Mouse (Mus musculus): Measurements from ENCODE around the gene Zc2hc1c.
"Not testable (repeated sequence)": the region's sequence is repeated elsewhere in the genome, so short reads cannot be mapped to it uniquely, and the experiment has no call there.

The Zc2hc1c gene

DNA sequence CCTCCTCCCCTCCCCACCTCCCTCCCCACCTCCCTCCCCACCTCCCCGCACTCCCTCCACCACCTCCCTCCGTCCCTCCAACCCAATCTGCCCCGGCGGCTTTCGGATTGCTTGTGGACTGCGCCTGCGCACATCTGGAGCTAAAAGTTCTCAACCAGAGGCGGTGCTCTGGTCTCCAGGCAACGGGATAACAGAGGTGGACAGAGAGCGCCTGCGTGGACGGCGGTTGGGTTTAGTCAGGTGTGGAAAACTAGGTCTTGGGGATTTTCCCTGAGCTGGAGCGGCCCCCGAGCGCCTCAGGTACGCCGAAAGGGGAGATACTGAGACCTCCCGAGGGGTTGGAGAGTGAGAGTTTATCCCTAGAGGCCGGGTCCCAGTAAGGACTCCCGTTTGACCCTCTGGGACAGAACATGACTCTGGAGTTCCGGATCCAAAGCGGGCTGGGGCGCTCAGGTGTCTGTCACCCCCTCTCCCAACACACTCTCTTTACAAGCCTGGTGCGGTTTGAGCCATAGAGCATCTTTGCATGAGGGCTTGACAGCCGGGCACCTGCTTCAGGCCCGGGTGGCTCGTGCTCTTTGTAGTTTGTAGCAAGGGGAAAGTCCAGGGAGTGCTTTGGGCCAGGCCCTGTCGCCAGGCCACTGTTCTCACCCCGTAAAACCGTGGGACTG, at the start of gene Zc2hc1c:
TSS of gene Zc2hc1c (plus strand) at position 106 of the 671 bp plus-strand sequence.
- peak; percentile 95 for DNase-seq (ENCODE audit: low read depth, low spot score)

DNA sequence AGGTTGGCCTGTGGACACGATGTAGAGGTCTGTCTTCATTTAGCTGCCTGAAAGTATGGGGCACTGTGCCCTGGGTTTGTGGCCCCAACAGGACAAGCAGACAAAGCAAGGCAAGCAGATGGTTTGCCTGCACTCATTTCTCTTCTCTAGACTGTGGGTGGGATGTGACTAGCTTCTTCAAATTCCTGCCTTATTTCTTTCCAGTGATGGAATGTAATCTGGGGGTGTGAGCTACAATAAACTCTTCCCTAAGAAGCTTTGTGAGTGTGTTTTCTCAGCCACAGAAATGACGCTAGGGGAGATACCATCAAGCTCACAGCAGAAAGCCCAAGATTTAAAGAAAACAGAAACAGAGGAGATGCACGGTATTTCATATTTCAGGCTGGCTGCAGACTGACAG, 36.3 kb upstream of the Zc2hc1c start:
- no peak for DNase-seq (ENCODE audit: low read depth, low spot score)

DNA sequence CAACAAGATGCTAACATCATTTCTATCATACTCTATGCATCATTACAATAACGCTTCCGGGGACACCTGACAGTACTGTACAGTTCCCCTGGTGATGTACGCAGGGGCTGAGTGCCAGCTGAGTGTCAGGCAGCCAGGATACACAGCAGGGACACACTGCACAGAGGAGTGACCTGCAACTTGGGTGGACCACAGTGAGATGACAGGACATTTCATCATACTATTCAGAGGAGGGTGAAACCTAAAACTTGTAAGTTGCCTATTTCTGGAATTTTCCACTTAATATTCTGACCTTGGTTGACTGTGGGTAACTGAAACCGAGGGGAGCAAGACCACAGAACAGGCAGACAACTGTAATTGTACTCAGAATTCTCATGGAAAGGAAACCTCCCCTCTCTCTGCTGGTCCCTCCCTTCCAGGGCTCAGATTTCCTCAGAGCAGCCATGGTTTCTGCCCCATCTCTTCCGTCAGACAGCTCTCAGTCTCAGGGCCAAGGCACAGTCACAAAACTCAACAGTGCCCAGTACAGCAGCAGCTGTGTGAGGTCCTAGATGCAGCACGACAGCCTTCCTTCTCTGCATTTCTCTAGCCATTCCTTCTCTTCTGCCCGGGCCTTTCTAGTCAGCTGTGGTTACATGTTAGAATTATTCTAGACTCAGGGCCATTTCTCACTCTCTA, 32.2 kb upstream of the Zc2hc1c start:
- no peak for DNase-seq (ENCODE audit: low read depth, low spot score)

DNA sequence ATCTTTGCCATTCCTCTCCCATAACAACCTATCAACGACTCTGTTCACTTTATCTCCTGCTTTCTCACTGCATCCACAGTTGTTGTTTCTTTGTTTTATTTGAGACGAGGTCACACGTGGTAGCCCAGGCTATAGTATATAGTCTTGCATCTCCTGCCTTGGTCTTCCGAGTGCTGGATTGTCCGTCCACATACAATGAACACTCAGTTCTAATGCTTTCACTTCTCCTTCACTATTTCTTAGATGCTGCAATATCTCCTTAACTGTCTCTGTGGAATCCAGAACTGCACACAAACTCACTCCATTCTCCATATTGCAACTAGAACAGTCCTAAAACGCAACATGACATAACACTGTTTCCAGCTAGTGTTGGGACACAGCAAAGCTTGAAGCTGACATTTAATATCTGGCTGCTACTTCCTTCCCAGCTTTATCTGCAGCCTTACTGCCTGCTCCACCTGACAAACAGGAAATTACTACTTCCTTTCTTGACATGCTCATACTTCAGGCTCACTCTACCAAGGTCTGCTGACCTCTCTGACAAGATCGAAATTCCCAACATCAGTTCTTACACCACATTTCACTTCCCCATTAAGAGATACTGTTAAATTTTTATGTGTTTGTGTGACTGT, 31.3 kb upstream of the Zc2hc1c start:
- DNase-seq (ENCODE audit: low read depth, low spot score): no peak

DNA sequence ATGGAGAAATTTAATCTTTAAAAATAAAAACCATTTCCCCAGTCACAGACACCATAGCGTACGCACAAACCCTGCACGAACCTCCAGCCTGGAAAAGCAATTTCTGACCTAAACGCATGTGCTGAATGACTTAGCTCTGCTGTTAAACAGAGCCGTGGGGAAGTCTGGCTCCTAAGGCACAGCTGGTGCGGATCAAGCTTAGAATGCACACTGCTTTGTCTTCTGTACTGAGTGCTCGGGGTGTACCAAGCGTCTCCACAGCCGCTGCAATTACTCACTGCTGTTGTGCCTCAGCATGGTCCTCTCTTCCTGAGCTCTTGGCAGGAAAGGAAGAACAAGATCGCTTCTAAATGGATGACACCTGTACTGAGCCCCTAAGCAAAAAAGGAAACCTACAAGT, 25.9 kb upstream of the Zc2hc1c start:
- DNase-seq (ENCODE audit: low read depth, low spot score): no peak

DNA sequence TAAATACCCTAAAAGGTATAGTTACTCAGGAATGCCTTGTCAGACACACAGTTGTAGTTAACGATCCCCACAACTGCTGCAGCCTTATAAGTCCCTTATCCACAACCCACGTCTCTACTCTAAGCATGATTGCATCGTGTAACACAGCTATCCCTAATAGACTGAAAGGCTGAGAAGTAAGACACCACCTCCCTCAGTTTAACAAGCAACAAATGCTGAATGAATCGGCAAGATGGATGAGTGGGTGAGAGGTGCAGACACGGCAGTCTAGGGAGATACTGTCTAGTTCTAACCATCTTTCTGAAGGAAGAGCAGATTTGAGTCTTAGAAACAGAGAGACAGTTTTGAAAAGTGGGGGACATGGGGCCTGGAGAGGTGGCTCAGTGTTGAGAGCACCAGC, 25.2 kb upstream of the Zc2hc1c start:
- DNase-seq (ENCODE audit: low read depth, low spot score): no peak

DNA sequence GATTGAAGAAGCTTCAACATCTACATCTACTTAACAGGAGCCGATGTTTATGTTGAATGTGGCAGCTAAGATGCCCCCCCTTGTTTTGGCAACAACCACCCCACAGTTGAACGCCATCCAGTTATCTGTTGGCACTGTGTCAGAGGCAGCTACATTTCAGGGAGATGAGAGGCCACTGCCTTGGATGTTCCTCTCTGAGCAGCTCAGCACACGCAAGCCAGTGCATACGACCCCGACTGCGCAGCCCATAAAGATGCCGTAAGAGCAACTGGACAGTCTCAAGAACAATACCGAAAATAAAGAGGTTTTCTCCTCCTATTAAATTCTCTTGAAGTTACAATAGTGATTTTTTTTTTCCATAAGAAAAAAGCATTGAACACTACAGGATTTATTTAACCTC, 23.9 kb upstream of the Zc2hc1c start:
- no peak for DNase-seq (ENCODE audit: low read depth, low spot score)

DNA sequence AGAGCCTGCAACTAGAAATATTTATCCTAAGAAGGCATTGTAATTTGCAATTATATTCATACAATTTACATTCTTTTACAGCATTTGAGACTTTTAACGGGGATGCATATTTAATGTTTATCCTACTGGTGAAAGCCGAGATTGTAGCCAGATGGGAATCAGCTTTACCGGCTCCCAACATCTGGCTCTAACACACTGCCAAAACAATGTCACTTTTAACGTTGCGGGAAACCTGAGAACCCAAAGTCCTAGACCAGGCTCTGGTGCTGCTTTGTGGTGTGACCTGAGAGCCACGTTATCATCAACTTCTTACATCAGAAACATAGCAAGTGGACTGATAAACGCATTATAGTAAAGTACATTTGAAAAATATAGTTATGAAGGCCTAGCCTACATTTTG, 23.5 kb upstream of the Zc2hc1c start:
- DNase-seq (ENCODE audit: low read depth, low spot score): no peak

DNA sequence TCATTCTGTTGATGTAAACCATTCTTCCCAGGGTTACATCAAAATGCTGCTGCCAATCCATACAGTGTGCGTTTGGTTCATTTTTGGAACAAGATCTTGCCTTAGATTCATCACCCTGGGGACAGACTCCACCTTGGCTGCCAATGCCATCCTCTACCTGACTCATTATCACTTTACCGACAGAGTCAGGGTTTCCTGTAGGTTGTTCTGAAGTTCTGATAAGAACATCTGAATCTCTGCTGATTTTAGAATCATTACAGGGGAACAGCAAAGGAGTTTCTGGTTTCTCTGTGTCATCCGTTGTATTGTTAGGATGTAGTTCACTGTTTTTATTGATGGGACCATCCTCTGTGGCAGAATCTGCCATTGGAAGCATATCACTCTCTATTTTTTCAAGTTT, 22.1 kb upstream of the Zc2hc1c start:
- DNase-seq (ENCODE audit: low read depth, low spot score): no peak

DNA sequence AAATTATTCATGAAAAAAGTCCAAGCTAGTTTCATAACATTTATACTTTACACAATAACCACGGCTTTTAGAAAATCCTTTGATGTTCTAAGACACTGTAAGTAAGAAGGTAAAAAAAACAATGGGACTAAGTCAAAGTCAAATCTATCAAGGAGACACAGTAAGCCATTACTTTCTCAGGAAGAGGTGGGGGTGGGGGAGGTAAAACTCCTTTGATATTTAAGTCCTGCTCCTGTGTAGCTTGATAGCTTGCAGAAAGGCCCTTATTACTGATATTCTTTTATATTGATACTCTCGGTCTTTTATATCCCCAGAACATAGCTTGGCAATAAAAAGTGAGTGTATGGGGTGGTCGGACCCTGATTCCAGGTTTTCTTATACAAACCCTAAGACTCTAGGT, 18.6 kb upstream of the Zc2hc1c start:
- no peak for DNase-seq (ENCODE audit: low read depth, low spot score)

DNA sequence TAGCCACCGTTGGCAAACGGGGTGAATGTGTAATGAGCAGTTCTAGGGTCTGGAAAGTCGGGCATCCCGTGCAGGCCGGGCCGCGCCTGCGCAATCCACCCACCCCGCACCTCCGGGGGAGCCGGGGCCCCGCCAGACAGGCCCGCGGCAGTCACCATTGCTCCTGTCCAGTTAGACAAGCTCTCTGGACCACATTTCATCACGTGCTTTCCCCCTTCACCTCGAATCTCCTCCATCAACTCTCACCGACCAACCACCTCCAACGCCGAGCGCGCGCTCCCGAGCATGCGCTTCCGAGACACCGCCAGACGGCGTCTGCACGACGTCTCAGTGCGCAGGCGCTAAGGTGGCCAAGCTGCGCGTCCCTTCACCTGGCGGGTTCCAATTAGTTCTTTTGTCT, 18.1 kb upstream of the Zc2hc1c start, which contains the start of gene Mlh3:
TSS of gene Mlh3 (minus strand) at position 281 of the 400 bp plus-strand sequence.
- DNase-seq (ENCODE audit: low read depth, low spot score): peak; percentile 77

DNA sequence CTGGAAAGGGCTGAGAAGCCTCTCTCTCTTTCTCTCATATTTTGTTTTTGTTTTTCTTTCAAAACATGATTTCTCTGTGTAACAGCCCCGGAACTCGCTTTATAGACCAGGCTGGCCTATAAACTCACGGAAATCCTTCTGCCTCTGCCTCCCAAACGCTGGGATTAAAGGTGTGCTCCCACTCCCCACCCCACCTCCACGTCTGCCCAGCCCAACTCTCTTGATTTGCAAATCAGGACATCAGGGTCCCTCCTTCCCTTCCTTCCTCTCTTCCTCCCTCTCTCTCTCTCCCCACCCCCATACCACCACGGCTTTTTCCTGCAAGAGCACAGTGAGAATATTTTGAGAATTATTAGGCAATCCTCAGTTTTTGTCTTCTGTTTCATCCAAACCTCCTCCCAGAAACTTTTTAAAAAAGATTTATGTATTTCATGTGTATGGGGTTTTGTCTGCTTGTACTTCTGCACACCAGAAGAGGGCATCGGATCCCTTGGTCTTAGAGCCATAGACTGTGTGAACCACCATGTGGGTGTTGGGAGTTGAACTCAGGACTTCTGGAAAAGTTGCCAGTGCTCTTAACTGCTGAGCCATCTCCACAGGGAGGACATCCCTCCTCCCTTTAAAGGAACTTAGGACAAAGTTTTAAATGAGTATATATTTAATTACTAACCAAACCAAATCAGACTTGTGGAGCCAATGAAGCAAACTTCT, 17.1 kb upstream of the Zc2hc1c start:
- DNase-seq (ENCODE audit: low read depth, low spot score): no peak

DNA sequence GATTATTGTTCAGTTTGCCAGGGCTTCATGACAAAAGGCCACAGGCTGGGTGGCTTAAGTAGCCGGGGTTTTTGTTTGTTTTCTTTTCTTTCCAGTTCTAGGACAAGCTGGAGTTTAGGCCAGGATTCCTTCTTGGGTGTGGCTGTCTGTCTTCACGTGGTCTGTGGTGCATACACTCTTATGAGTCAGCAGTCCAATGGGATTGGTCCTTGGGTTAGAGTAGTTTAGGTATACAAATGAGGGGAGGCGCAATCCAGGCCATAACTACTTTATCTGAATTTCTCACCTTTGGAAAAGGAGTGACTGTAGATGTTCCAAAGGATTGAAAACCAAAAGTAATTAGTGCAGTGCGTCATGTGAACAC, 16.6 kb upstream of the Zc2hc1c start:
- no peak for DNase-seq (ENCODE audit: low read depth, low spot score)

DNA sequence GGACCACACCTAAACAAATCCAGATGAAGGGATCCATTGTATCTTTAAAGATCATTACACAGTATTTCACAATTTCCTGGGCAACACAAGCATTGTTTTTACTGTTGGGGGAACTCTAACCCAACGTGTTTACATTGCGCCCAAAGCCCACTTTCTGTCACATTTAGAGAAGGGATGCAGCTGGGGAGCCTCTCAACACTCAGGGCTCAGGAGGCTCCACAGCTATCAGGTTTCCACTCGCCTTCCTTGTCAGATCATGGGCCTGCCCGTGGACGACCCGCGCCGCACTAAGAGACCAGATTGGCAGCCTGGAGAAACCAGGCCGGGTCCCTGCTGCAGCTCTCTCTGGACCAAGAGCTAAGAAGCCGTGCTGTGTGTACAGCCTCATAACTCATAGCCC, 14.9 kb upstream of the Zc2hc1c start:
- DNase-seq (ENCODE audit: low read depth, low spot score): no peak

DNA sequence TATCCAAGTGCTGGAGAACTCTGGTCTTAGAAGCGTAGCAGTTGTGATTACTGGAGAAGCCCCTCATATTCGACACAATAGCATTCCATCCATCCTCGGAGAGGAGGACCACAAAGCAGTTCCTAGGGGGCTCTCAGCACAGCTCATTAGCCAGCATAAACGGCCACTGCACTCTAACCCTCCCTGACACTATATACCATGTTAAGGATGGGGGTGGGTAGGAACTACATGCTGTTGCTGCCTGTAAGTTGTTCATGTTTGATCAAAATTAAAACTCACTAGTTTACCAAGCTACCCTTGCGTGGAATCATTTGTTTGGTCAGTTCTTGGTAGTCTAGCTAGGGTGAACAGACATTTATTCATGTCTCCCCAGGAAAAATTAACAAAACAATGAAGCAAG, 12.1 kb upstream of the Zc2hc1c start:
- DNase-seq (ENCODE audit: low read depth, low spot score): no peak

DNA sequence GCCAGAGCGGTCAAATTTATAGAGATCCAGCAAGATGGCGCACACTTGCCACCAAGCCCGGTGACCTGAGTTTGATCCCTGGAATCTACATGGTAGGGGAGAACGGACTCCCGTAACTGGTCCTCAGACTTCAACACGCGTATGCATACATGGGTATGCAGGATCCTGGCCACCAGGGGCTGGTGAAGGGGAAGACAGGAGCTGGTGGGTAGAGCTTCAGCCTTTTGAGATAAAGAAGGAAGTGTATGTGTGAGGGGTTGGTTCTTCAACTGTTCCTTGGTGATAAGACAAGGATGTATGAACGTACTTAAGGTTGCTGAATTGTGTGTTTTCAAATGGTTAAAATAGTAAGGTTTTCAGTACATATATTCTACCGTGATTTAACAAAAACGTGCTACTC, 9.5 kb upstream of the Zc2hc1c start:
- DNase-seq (ENCODE audit: low read depth, low spot score): no peak

DNA sequence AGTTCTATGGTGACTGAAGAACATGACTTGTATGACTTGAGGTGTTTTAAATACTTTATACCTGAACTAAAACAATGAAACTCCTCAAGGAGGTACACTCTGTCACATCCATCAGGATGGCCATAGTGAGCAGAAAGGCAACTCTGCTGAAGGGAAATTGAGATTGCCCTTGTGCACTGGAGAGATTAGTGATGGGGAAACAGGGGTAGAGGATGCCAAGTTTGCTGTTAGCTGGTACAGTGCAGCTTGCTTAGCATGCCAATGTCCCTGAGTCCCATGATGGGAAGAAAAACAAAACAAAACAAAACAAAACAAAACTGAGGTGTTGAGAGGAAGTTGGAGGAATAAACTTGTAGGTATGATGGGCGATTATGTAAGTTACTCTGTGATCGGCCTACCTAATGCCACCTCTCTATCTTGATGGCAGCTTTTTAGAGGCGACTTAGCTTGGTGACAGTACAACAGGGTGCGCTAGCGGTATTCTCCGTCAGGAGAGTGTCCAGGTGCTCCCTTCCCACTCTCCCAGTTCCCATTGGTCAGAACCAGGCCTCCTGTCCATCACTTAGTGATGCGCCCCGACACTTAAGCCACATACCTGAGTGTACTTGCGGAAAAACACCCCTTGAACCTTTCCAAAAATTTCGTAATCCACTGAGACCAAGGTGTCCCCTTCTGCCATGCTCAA, 8.9 kb upstream of the Zc2hc1c start:
- no peak for DNase-seq (ENCODE audit: low read depth, low spot score)

DNA sequence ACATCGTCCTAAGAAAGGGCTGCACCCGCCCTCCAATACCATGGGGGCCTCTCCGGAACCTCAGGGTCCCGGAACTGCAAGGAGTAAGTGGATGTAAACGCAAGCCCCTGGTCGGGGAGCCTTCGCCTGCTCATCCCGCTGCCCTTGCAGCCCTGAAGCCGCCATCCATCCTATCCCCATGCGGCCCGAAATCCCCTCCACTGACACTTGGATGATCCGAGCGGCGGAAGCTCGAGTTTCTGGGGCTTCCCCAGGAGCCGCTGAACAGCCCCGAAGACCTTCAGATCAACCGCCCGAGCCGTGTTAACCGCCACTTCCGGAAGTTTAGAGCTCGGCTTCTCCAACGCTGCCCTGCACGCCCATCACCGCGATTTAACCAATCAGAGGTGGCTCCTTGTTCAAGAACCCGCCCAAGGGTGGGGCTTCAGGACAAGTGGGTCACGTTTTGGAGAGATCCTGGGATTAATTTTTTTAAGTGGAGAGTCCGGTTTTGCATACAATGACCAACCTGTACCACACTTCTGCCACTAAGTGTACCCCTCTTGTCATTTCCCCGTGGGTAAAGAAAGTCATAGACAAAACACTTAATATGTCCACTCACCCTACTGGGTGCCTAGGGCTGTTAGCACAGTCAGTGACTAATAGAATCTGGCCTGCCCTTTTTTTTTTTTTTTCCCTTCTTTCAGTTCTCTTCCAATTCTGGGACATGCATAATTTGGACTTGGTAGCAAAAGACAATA, 8.1 kb upstream of the Zc2hc1c start:
- DNase-seq (ENCODE audit: low read depth, low spot score): peak; percentile 91

DNA sequence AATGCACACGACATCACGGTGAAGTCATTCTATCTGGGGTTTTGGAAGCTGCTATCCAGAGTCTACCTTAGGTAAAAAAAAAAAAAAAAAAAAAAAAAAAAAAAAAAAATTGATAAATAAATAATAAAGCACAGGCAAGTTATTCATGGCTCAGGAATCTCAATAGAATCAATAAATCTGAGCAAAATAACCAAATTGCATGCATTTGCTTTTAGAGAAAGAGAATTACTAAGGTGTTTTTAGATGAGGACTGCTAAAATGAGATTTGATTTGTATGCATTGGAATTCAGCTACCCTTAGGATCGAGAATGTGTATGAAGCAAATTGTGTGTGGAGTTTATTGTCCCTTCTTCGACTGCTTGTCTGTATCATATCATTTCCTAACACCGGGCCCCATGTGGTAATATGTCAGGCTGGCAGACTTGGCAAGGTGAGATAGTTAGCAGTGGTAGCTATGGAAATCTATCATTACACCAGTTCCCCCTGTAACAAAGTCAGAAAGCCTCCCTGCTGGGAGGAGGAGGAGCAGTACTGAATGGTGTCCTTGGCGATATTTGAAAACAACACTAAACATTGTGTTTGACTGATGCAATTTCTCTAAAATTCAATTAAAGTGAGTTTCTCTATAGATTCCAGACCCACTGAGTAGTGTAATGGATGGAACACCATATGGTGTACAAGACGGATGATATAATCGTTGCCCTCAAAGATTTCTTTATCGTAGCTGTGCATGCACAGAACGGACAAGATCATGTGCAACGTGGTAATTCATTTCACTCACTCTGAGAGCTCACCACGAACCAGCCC, 7.3 kb upstream of the Zc2hc1c start:
- no peak for DNase-seq (ENCODE audit: low read depth, low spot score)

DNA sequence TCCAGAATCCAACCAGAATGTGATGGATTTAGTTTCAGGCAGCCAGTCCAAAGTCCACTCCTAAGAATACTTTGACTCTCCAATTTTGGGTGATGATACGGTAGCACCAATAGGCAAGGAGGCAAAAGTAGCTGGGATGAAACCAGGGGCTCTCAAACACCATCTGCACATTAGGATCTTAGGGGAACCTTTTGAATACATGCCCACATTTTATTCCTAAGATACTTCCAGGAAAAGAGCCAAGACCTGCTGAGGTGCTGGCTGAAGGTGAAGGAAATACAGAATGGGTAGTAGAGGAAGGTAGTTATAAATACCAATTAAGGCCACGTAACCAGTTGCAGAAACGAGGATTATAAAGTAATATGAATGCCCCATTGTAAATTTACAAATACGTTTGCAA, 6.6 kb upstream of the Zc2hc1c start:
- DNase-seq (ENCODE audit: low read depth, low spot score): not testable (repeated sequence)

Measured in skeletal muscle tissue, adult 2 months (tissue).